8 mouse cellular contexts compared by ENCODE assay signal in genomic region chr17:51534678-51535077, GRCm38 (mm10).
DNase-seq lines count a peak whose midpoint lies in the region; ATAC-seq and TF ChIP-seq lines count a peak whose summit lies in the region.

No protein-coding gene starts in this region.

- DNase-seq in kidney, adult 2 months = no peak
- peak; percentile 36 for DNase-seq in brain, adult 2 months (ENCODE audit: low read depth, low spot score)
- peak; percentile 14 for DNase-seq in right cerebral cortex, postnatal 14 days
- DNase-seq in cerebellum, adult 11 months = no peak
- no peak for DNase-seq in spleen, adult 18-20 months

- TF ChIP-seq POLR2A in kidney, adult 2 months (IDR thresholded peaks at IDR 0.05; ENCODE audit: low read depth, low read length) = no peak

- ATAC-seq in kidney, embryonic 16.5 days (ENCODE audit: low FRiP score, low TSS enrichment) = peak; percentile 88
- ATAC-seq in embryonic facial prominence, embryonic 13.5 days (ENCODE audit: insufficient number of reproducible peaks, insufficient read depth, low FRiP score, low TSS enrichment, low read depth) = 0 out of 2 replicates have a peak, but pooled peaks have one; percentile 69
- ATAC-seq in intestine, embryonic 15.5 days = no peak

- H3K4me1 ChIP-seq in kidney, embryonic 16.5 days (ENCODE audit: insufficient read depth, low read length) = 0 out of 2 replicates have a peak, but pooled peaks cover 7% of the 10 kb centered on the region
- H3K4me1 ChIP-seq in kidney, adult 2 months (ENCODE audit: control insufficient read depth, insufficient read depth, low read length) = no peaks in the 10 kb centered on the region
- peaks cover 11% of the 10 kb centered on the region for H3K4me1 ChIP-seq in embryonic facial prominence, embryonic 13.5 days
- no peaks in the 10 kb centered on the region for H3K4me1 ChIP-seq in intestine, embryonic 15.5 days (replicated peaks)

- H3K4me2 ChIP-seq in kidney, embryonic 16.5 days (replicated peaks; ENCODE audit: low read depth, low read length) = peak overlapping the region; percentile 48
- H3K4me2 ChIP-seq in embryonic facial prominence, embryonic 13.5 days = peak overlapping the region; percentile 59
- H3K4me2 ChIP-seq in intestine, embryonic 15.5 days (replicated peaks) = peak overlapping the region; percentile 37

- H3K27me3 ChIP-seq in kidney, embryonic 16.5 days (ENCODE audit: insufficient read depth, low read length) = no peaks in the 10 kb centered on the region
- no peaks in the 10 kb centered on the region for H3K27me3 ChIP-seq in kidney, adult 2 months (replicated peaks; ENCODE audit: control insufficient read depth, insufficient read depth, low read length)
- H3K27me3 ChIP-seq in embryonic facial prominence, embryonic 13.5 days = peaks cover 20% of the 10 kb centered on the region; the same call in 1 of the 2 replicates
- H3K27me3 ChIP-seq in intestine, embryonic 15.5 days (replicated peaks) = no peaks in the 10 kb centered on the region

- 7% methylated on average over 10 of the region's 10 CpGs for whole genome bisulfite sequencing in kidney, embryonic 16.5 days
- WGBS in kidney, adult 2 months = 10% methylated on average over 10 of the region's 10 CpGs
- WGBS in embryonic facial prominence, embryonic 13.5 days = 7% methylated on average over 10 of the region's 10 CpGs
- 28% methylated on average over 10 of the region's 10 CpGs for WGBS in intestine, embryonic 15.5 days

- no peaks in the 10 kb centered on the region for H3K36me3 ChIP-seq in kidney, embryonic 16.5 days (ENCODE audit: insufficient read depth, low read length)
- H3K36me3 ChIP-seq in kidney, adult 2 months (ENCODE audit: control insufficient read depth, insufficient read depth, low read length) = no peaks in the 10 kb centered on the region
- H3K36me3 ChIP-seq in embryonic facial prominence, embryonic 13.5 days = no peaks in the 10 kb centered on the region
- H3K36me3 ChIP-seq in intestine, embryonic 15.5 days = no peaks in the 10 kb centered on the region

- H3K9ac ChIP-seq in kidney, embryonic 16.5 days (replicated peaks; ENCODE audit: low read length) = no peak overlapping the region
- no peak overlapping the region for H3K9ac ChIP-seq in embryonic facial prominence, embryonic 13.5 days
- no peak overlapping the region for H3K9ac ChIP-seq in intestine, embryonic 15.5 days

- H3K27ac ChIP-seq in kidney, embryonic 16.5 days (ENCODE audit: low read length) = no peak overlapping the region
- no peak overlapping the region for H3K27ac ChIP-seq in kidney, adult 2 months (ENCODE audit: insufficient read depth, low read depth, low read length)
- no peak overlapping the region for H3K27ac ChIP-seq in embryonic facial prominence, embryonic 13.5 days
- H3K27ac ChIP-seq in intestine, embryonic 15.5 days = no peak overlapping the region

- TF ChIP-seq CTCF in kidney, adult 2 months (conservative IDR thresholded peaks at IDR 0.05; ENCODE audit: insufficient read depth, insufficient read length, low read depth, low read length) = no peak

- peak overlapping the region; percentile 20; the same call in 1 of the 2 replicates for H3K4me3 ChIP-seq in kidney, embryonic 16.5 days (ENCODE audit: low read length)
- H3K4me3 ChIP-seq in kidney, adult 2 months (ENCODE audit: insufficient read depth, low read depth, low read length) = no peak overlapping the region
- peak overlapping the region; percentile 30 for H3K4me3 ChIP-seq in embryonic facial prominence, embryonic 13.5 days
- no peak overlapping the region for H3K4me3 ChIP-seq in intestine, embryonic 15.5 days (replicated peaks)

- no peaks in the 10 kb centered on the region for H3K9me3 ChIP-seq in kidney, embryonic 16.5 days (ENCODE audit: low read length)
- H3K9me3 ChIP-seq in embryonic facial prominence, embryonic 13.5 days = no peaks in the 10 kb centered on the region
- H3K9me3 ChIP-seq in intestine, embryonic 15.5 days = no peaks in the 10 kb centered on the region

Comparison
In these comparisons a context has a peak if more than half of its experiments do, and no peak if none do; other contexts are left out.
1. H3K4me3 ChIP-seq: peak in kidney, embryonic 16.5 days (single experiment) and embryonic facial prominence, embryonic 13.5 days (single experiment); none in kidney, adult 2 months (single experiment) and intestine, embryonic 15.5 days (single experiment).
2. DNase-seq: peak in brain, adult 2 months (single experiment) and right cerebral cortex, postnatal 14 days (single experiment); none in kidney, adult 2 months (single experiment), cerebellum, adult 11 months (single experiment) and spleen, adult 18-20 months (0 of 2).
3. Peak in every context shown above with its lines, with median percentiles within 50 percentile points of each other: H3K4me2 ChIP-seq.